ENCODE assay signal across 8 mouse cellular contexts in genomic region chr6:134631947-134632687, GRCm38 (mm10). TPM values are rescaled to one million over a fixed set of nuclear protein-coding genes. Genes with fewer than 3 reads are reported as not detected.
DNase-seq lines count a peak whose midpoint lies in the region; ATAC-seq and TF ChIP-seq lines count a peak whose summit lies in the region.

Gene Mansc1, minus strand, starts transcription at chr6:134632488.

- H3K4me2 ChIP-seq in heart, embryonic 15.5 days: peak within 1 kb of the TSS; percentile 96
- peak within 1 kb of the TSS; percentile 91 for H3K4me2 ChIP-seq in kidney, embryonic 16.5 days (replicated peaks; ENCODE audit: low read depth, low read length)
- peak within 1 kb of the TSS; percentile 95 for H3K4me2 ChIP-seq in liver, postnatal 0 days (ENCODE audit: low read depth, low read length)
- H3K4me2 ChIP-seq in neural tube, embryonic 12.5 days (replicated peaks): peak within 1 kb of the TSS; percentile 87

- peak; percentile 50 for DNase-seq in brain, embryonic 14.5 days (ENCODE audit: low read depth)
- DNase-seq in liver, postnatal 0 days: peak; percentile 48
- DNase-seq in thymus, postnatal 25 days: peak; percentile 60

- TF ChIP-seq POLR2A in ES-Bruce4 (IDR thresholded peaks at IDR 0.05; ENCODE audit: insufficient read depth, low read length): no peak
- no peak for TF ChIP-seq POLR2A in brain, embryonic 14.5 days (IDR thresholded peaks at IDR 0.05; ENCODE audit: borderline replicate concordance, extremely low read depth, insufficient read depth, insufficient read length, poor library complexity, severe bottlenecking)

- peak within 1 kb of the TSS; percentile 67 for H3K4me3 ChIP-seq in ES-Bruce4 (ENCODE audit: low read depth, low read length)
- peak within 1 kb of the TSS; percentile 52 for H3K4me3 ChIP-seq in erythroblast, embryonic 14.5 days (replicated peaks)
- H3K4me3 ChIP-seq in heart, embryonic 15.5 days: peak within 1 kb of the TSS; percentile 82
- H3K4me3 ChIP-seq in kidney, embryonic 16.5 days (ENCODE audit: low read length): peak within 1 kb of the TSS; percentile 64
- H3K4me3 ChIP-seq in liver, postnatal 0 days (ENCODE audit: low read depth, low read length): peak within 1 kb of the TSS; percentile 62
- peak within 1 kb of the TSS; percentile 41 for H3K4me3 ChIP-seq in neural tube, embryonic 12.5 days

- no peak for TF ChIP-seq CTCF in ES-Bruce4 (IDR thresholded peaks at IDR 0.05; ENCODE audit: low read depth, low read length)
- TF ChIP-seq CTCF in brain, embryonic 14.5 days (IDR thresholded peaks at IDR 0.05; ENCODE audit: borderline replicate concordance, extremely low read depth, insufficient read depth, insufficient read length): no peak
- TF ChIP-seq CTCF in liver, postnatal 0 days (IDR thresholded peaks at IDR 0.05; ENCODE audit: low read depth): no peak

- H3K27ac ChIP-seq in ES-Bruce4 (ENCODE audit: insufficient read depth, low read length): no peak within 1 kb of the TSS
- H3K27ac ChIP-seq in heart, embryonic 15.5 days: peak within 1 kb of the TSS; percentile 76
- H3K27ac ChIP-seq in kidney, embryonic 16.5 days (ENCODE audit: low read length): peak within 1 kb of the TSS; percentile 64
- no peak within 1 kb of the TSS for H3K27ac ChIP-seq in liver, postnatal 0 days (ENCODE audit: low read depth)
- no peak within 1 kb of the TSS for H3K27ac ChIP-seq in neural tube, embryonic 12.5 days

- no peaks in the 10 kb centered on the region for H3K27me3 ChIP-seq in ES-Bruce4 (ENCODE audit: control insufficient read depth, insufficient read depth, low read length, poor library complexity, severe bottlenecking)
- peaks cover 29% of the 10 kb centered on the region for H3K27me3 ChIP-seq in erythroblast, embryonic 14.5 days (ENCODE audit: control insufficient read depth)
- H3K27me3 ChIP-seq in heart, embryonic 15.5 days: no peaks in the 10 kb centered on the region
- no peaks in the 10 kb centered on the region; the same call in 1 of the 2 replicates for H3K27me3 ChIP-seq in kidney, embryonic 16.5 days (ENCODE audit: insufficient read depth, low read length)
- peaks cover 7% of the 10 kb centered on the region; the same call in 1 of the 2 replicates for H3K27me3 ChIP-seq in liver, postnatal 0 days (ENCODE audit: insufficient read depth, low read length)
- peaks cover 20% of the 10 kb centered on the region for H3K27me3 ChIP-seq in neural tube, embryonic 12.5 days (replicated peaks)

- H3K4me1 ChIP-seq in ES-Bruce4 (ENCODE audit: control insufficient read depth, insufficient read depth, low read length): no peaks in the 10 kb centered on the region
- H3K4me1 ChIP-seq in erythroblast, embryonic 14.5 days (ENCODE audit: control insufficient read depth): peaks cover 8% of the 10 kb centered on the region
- H3K4me1 ChIP-seq in heart, embryonic 15.5 days (replicated peaks): peaks cover 13% of the 10 kb centered on the region
- no peaks in the 10 kb centered on the region; the same call in 1 of the 2 replicates for H3K4me1 ChIP-seq in kidney, embryonic 16.5 days (ENCODE audit: insufficient read depth, low read length)
- 0 out of 2 replicates have a peak, but pooled peaks cover 6% of the 10 kb centered on the region for H3K4me1 ChIP-seq in liver, postnatal 0 days (ENCODE audit: insufficient read depth)
- peaks cover 6% of the 10 kb centered on the region for H3K4me1 ChIP-seq in neural tube, embryonic 12.5 days

- ATAC-seq in heart, embryonic 15.5 days (replicated peaks; ENCODE audit: insufficient number of reproducible peaks, insufficient read depth, low FRiP score, low read depth): peak; percentile 59
- peak; percentile 64 for ATAC-seq in kidney, embryonic 16.5 days (ENCODE audit: low FRiP score, low TSS enrichment)
- peak; percentile 68 for ATAC-seq in liver, postnatal 0 days
- ATAC-seq in neural tube, embryonic 12.5 days (ENCODE audit: low FRiP score, low read depth): peak; percentile 68; the same call in 1 of the 2 replicates

- 1% methylated on average over 46 of the region's 46 CpGs for WGBS in heart, embryonic 15.5 days
- 1% methylated on average over 46 of the region's 46 CpGs for WGBS in kidney, embryonic 16.5 days
- 4% methylated on average over 46 of the region's 46 CpGs for WGBS in liver, postnatal 0 days (ENCODE audit: insufficient replicate concordance)
- WGBS in neural tube, embryonic 12.5 days: 2% methylated on average over 46 of the region's 46 CpGs

- H3K9me3 ChIP-seq in ES-Bruce4 (replicated peaks; ENCODE audit: control insufficient read depth, insufficient read depth, low read length, poor library complexity, severe bottlenecking): no peaks in the 10 kb centered on the region
- no peaks in the 10 kb centered on the region for H3K9me3 ChIP-seq in erythroblast, embryonic 14.5 days (ENCODE audit: control insufficient read depth, low read length)
- H3K9me3 ChIP-seq in heart, embryonic 15.5 days (replicated peaks): no peaks in the 10 kb centered on the region
- no peaks in the 10 kb centered on the region for H3K9me3 ChIP-seq in kidney, embryonic 16.5 days (ENCODE audit: low read length)
- no peaks in the 10 kb centered on the region for H3K9me3 ChIP-seq in liver, postnatal 0 days (ENCODE audit: low read length)
- no peaks in the 10 kb centered on the region for H3K9me3 ChIP-seq in neural tube, embryonic 12.5 days

- TF ChIP-seq EP300 in ES-Bruce4 (IDR thresholded peaks at IDR 0.05; ENCODE audit: insufficient read depth, low read depth, low read length): no peak
- no peak for TF ChIP-seq EP300 in liver, postnatal 0 days (IDR thresholded peaks at IDR 0.05; ENCODE audit: low read depth)

- no peaks in the 10 kb centered on the region for H3K36me3 ChIP-seq in ES-Bruce4 (ENCODE audit: control insufficient read depth, insufficient read depth, low read length, poor library complexity, severe bottlenecking)
- no peaks in the 10 kb centered on the region for H3K36me3 ChIP-seq in erythroblast, embryonic 14.5 days (ENCODE audit: control insufficient read depth)
- H3K36me3 ChIP-seq in heart, embryonic 15.5 days: no peaks in the 10 kb centered on the region
- no peaks in the 10 kb centered on the region for H3K36me3 ChIP-seq in kidney, embryonic 16.5 days (ENCODE audit: insufficient read depth, low read length)
- H3K36me3 ChIP-seq in liver, postnatal 0 days (replicated peaks; ENCODE audit: insufficient read depth, low read length): no peaks in the 10 kb centered on the region
- no peaks in the 10 kb centered on the region for H3K36me3 ChIP-seq in neural tube, embryonic 12.5 days

- peak within 1 kb of the TSS; percentile 31 for H3K9ac ChIP-seq in ES-Bruce4 (ENCODE audit: low read depth, poor library complexity, severe bottlenecking)
- peak within 1 kb of the TSS; percentile 78 for H3K9ac ChIP-seq in heart, embryonic 15.5 days
- H3K9ac ChIP-seq in kidney, embryonic 16.5 days (replicated peaks; ENCODE audit: low read length): peak within 1 kb of the TSS; percentile 83
- peak within 1 kb of the TSS; percentile 62 for H3K9ac ChIP-seq in liver, postnatal 0 days (replicated peaks)
- H3K9ac ChIP-seq in neural tube, embryonic 12.5 days: peak within 1 kb of the TSS; percentile 59

RNA-seq across cellular contexts. Expression of gene Mansc1, which starts in this region (rescaled TPM):
- polyA plus RNA-seq in ES-Bruce4 (2011; ENCODE audit: insufficient read depth, insufficient read length, low read depth, missing spikeins): 2.7 and 3.3 TPM in 2 replicates
- polyA plus RNA-seq in brain, embryonic 14.5 days (2012; rRNA removed): 1.4 and 1.6 TPM in 2 replicates
- polyA plus RNA-seq in erythroblast, embryonic 14.5 days (2012): not detected in 2 replicates
- 5.8 and 7.1 TPM in 2 replicates for polyA plus RNA-seq in heart, embryonic 15.5 days (2015; fragmentation: Nextera tagmentation; extraction: Ambion mirVana)
- polyA plus RNA-seq in kidney, embryonic 16.5 days (2015; fragmentation: Nextera tagmentation; extraction: Ambion mirVana): 5.7 and 7.8 TPM in 2 replicates
- 1.6 TPM in 2 replicates for polyA plus RNA-seq in liver, postnatal 0 days (2015; fragmentation: Nextera tagmentation; extraction: Ambion mirVana)
- polyA plus RNA-seq in neural tube, embryonic 12.5 days (2016; fragmentation: Nextera tagmentation; extraction: Ambion mirVana): 1.2 TPM in 2 replicates

Comparison
In these comparisons a context has a peak if more than half of its experiments do, and no peak if none do; other contexts are left out.
1. H3K27ac ChIP-seq: peak in heart, embryonic 15.5 days (single experiment) and kidney, embryonic 16.5 days (single experiment); none in ES-Bruce4 (single experiment), liver, postnatal 0 days (single experiment) and neural tube, embryonic 12.5 days (single experiment).
2. H3K9ac ChIP-seq: peak in every context shown above with its lines; median percentile 83 in kidney, embryonic 16.5 days; 78 in heart, embryonic 15.5 days; 62 in liver, postnatal 0 days; 59 in neural tube, embryonic 12.5 days; 31 in ES-Bruce4.
3. Peak in every context shown above with its lines, with median percentiles within 50 percentile points of each other: H3K4me3 ChIP-seq, DNase-seq, ATAC-seq and H3K4me2 ChIP-seq.